Mouse (Mus musculus) natural killer cell, adult 2 months (primary cell): ENCODE data around the gene Cacna1a.

Experiments
- DNase-seq, 2 experiments: peaks; one replicate each; pipeline ENCODE4 v3.0.0; 2022; ENCODE audit warnings: low spot score in 2 of 2

The Cacna1a gene

DNA sequence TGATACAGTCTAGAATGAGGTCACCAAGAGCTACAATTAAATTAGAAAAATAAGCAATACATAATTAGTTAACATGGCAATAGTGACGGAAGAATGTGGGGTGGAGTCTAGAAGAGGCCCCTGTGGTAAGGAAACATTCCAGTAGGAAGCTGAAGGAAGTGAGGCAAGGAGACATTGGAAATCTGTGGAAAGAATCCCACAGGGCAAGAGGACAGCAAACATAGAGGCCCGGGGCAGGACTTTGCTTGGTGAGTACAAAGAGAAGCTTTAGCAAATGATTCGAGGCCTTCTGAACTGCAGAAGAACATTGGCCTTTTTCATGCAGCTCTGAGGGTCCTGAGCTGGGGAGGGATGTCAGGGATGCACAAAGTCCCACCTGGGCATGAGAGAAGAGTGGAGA lies at the start of gene Cacna1a:
Cacna1a (plus strand) TSS at position 166 of the 400 bp plus-strand sequence.
- DNase-seq, result no peak

DNA sequence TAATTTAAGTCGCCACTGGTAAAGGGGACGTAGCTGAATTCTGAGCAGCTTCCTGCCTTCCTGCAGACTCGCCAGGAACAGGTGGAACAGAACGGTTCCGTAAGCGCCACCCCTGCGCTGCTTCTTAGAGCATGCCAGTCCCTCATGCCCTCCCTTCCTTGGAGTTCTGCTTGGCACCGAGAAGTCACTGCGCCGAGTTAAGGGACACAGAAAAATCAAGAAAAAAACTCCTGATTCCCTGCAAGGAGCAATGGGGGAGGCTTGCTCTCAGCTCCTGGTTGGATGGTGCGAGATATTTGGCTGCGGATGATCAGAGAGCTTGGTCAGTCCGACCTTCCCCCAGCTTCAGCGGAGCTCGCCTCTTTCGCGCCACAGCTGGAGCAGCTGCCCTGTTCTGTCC lies 49.7 kb upstream of the Cacna1a start:
- DNase-seq, result no peak

DNA sequence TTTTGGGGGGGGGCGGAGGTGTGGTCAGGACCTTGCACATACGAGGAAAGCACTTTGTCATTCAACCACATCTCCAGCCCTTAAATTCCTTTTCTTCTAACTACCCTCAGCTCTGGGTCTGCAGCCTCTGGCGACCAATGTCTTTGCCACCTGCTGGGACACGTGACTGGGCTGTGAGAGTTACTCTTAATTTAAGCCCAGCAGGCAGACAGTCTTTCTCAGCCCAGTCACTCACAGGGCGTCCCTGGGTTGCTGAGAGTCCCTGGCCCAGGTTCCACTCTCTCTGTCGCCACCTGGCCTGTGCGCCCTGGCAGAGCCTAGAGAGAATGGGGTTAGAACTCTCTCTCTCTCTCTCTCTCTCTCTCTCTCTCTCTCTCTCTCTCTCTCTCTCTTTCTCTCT lies 48.9 kb upstream of the Cacna1a start:
- no peak for DNase-seq

DNA sequence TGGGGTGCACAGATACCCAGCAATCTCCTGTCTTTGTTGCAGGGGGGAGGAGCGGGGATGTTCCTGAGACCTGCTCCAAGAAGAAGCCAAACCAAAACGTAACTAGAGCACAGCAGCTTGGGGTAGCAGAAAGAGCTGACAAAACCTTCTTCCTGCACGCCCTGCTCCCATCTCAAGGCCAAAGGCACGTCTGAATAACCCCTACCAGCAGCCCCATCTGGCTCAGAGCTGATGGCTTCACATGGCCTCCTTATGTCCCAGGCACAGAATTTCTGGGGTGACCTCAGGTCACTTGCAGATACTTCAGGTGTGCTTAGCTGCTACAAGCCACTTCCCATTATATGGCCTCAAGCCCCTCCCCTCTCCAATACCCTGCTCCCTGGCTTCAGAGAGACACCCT lies 48.4 kb upstream of the Cacna1a start:
- no peak for DNase-seq

DNA sequence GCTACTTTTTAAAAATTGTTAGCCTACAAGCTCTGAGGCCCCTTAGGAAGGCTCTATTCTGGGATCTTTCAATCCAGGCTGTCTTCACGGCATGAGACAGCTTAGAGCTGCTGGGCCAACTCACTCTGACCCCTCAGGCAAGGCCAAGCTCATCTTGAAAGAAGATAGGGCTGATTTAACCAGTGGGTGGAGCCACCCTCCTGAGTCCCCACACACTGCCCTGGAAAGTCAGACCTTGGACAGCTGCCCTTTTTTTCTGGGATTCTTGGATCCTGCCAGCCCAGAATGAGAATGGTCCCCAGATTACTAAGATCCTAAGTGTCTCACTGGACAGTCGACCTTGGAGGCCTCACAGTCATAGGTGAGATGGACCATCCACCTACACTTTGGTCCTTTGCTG lies 47.6 kb upstream of the Cacna1a start:
- no peak for DNase-seq

DNA sequence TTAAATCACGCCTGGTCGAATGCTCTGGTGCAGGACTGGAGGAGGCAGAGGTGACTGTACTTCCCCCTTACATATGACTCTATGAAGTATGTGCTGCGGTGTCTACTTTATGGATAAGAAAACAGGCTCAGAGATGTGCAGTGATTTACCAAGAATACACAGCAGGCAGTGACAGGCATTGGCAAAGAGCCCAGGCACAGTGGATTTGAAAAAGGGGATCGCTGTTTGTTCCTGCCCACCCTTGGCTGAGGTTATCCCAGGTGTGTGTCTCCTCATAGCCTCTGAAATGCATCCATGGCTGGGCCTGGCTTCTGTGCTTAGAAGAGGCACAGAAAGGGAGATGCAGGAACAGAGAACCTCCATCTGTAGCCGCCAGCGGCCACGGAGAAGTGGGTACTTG lies 42.7 kb upstream of the Cacna1a start:
- no peak for DNase-seq

DNA sequence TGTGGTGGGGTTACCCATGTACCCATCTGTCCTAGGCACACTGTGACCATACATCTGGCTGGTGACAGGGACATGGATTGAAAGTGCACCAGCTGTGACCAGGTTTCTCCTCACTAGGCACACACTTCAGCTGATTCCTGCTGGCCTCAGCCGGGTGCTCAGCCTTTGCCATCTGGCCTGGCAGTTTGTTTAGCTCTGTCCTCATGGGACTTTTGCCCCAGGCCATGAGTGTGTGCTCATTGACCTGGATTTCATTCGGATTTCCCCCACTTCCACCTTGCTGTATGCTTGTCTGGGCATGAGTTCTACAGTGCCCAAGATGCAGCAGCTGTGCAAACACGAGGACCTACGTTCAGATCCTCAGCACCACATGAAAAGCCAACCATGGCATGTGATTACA lies 41.8 kb upstream of the Cacna1a start:
- no peak for DNase-seq

DNA sequence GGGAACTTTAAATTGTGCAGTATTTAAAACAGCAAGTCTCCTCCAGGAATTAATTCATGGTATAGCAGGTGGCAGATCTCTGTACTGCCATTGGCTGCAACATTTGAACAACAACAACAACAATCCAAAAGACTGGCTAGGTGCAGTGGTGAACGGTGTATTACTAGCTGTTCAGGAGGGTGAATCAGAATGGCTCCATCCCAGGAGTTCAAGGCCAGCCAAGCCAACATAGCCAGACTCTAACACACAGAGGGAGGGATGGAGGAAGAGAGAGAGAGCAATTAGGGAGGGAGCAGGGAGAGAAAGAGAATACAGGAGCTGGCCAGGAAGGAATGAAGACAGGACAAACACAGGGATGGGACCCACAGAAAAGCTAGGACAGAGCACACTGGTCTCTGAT lies 38.7 kb upstream of the Cacna1a start:
- no peak for DNase-seq

DNA sequence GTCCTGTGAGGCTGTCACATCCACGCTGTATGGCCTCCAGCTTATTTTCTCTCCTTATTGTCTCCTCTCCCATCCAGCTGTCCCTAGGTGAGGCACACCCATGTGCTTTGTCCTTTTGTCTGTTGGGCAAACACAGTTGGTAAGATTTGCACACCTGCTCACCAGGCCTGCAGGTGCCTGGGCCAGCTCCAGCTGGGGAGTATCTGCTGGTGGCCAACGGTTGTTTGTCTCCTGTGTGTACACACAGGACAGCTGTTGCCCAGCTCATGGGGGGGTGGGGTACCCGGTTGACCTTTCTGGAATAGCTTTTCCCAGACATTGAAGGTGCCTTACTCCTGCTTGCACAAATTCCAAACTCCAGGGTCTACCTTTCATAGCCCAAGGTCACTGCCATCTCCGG lies 37.3 kb upstream of the Cacna1a start:
- DNase-seq, result no peak

DNA sequence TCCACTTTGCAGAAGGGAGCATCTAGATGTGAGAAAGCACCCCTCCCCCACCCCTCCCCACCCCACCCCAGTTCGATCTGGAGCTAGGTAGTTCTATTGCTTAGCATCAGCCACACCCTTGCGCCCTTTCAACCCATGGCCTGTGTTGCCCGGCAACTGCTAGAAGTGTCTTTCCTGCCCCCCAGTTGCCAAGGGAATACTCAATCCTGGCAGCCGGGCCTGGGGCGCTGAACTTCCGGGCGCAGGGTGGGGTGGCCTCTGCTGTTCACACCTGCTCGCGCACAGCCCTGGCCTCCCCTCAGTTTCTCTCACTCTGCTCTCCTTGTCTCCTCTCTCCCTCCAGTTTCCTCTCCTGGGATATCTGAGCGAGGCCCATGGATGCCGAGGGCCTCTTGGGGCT lies 31.8 kb upstream of the Cacna1a start:
- DNase-seq, result no peak

DNA sequence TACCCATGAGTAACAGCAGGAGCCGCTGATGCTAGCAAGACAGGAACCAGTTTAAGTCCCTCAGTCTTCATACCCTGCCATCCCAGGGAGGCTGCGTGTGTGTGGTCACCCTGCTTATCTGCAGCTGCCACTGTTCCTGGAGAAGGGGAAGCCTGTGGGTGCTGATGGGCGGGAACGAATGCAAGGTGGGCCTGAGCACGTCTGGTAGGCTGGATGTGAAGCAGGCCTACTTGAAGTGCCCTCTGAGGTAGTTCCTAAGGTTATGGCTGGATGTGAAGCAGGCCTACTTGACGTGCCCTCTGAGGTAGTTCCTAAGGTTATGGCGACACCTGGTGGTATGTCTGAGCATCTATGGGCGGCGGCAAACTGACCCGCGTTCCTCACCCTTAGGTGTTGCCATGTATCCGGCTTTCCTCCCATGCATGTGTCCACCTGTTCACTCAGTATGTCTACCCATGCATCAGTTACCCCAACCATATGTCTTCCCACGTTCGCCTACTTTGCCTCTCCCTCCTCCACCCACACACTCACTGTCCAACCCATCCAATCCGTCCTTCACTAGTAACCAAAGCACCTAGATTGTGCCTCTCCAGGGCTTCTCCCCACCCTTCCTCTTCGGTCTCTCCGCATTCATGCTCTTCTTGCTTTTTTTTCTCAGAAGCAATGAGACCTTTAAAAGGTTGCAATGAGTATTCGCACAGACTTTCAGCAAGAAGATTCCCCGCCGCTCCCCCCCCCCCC lies 30.4 kb upstream of the Cacna1a start:
- peak; percentile 65 to 75 for DNase-seq

DNA sequence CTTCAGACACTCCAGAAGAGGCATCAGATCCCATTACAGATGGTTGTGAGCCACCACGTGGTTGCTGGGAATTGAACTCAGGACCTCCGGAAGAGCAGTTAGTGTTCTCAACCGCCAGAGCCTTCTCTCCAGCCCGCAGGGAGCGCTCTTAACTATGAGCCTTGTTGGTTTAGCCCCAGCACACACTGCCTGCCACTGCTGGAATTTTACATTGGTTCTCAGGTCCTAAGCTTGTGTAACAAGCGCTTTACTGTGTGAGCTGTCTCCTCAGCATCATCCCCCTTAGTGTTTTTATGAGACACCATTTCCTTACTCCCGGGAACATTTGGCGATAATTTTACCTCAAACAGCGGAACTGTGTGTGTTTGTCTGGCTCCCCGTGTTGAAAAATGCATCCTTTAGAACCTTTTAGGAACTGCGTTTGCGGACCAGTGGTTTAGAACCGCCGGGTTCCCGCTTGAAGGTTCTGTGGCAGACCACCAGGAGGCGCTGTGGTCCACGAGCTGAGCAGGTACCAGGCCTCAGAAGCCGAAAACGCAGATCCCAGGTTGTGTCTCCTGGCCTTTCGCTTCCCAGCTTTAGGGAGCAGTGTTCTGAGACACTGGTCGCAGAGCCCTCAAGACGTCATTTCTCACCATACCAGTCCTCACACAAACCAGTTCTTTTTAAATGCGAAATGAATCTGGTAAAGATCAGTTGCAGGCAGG lies 24.7 kb upstream of the Cacna1a start:
- DNase-seq, result peak; percentile 42 to 60

DNA sequence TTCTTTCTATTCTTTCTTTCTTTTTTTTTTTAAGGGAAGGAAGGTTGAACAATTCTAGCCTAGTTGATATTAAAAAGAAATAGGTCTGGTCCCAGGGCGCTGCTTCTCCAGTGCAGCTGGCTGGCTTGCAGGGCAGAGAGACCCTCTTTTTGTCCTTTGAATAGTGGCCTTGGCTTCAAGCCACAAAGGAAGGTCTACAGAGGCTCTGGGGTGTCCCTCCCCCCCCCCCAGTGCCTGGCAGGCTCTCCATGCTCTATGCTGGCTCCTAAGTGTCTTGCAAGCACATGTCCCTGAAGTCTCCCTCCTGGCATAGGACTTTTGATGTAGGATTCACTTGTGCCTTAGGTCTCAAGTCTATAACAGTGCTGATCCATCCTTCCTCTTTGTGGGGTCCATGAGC lies 23.0 kb upstream of the Cacna1a start:
- no peak for DNase-seq

DNA sequence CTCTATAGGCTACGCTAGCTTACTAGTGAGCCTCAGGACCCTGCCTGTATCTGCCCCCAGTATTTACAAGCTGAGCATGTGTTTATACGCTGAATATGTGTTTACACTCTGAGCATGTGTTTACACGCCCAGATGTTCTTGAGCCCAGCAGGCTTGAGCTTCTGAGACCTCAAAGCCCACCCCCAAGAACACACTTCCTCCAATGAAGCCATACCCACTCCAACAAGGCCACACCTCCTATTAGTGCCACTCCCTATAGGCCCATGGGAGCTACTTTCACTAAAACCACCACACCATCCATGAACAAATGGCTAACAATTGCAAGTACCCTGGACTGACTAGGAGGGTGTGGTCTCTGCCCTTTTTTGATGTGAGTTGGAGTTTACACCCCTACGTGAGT lies 17.3 kb upstream of the Cacna1a start:
- DNase-seq, result no peak

DNA sequence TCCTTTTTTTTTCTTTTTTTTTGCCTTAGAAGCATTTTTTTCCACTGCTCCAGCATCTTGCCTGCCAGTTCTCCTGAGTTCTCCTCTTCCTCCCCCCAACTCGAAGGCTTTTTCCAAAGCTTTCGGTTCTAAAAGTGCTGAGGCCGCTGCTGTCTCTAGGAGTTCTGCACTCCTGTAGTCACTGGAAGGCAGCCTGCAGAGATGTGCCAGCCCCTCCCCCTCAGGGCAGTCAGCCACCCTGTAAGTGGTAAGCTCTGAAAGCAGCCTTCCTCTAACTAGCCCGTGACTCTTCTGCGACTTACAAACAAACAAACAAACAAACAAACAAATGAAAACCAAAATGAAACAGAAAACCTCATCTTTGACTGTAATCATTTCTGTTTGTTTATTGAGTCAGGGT lies 13.2 kb upstream of the Cacna1a start:
- DNase-seq, result no peak

DNA sequence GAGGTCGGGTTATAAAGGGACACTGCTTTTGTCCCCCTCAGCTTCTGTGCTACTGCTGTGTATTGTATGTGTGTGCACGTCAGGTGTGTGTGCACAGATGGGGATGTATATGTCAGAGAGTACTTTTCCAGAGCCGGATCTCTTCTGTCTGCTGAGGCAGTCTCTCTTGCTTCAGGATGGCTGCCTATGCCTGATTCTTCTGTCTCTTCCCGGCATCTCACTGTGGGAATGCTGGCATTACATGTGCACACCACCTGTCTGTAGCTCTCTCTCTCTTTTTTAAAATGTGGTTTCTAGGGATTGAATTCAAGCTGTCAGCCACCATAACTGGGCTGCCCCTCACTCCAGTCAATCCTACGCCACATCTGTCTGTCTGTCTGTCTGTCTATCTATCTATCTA lies 12.4 kb upstream of the Cacna1a start:
- no peak for DNase-seq

DNA sequence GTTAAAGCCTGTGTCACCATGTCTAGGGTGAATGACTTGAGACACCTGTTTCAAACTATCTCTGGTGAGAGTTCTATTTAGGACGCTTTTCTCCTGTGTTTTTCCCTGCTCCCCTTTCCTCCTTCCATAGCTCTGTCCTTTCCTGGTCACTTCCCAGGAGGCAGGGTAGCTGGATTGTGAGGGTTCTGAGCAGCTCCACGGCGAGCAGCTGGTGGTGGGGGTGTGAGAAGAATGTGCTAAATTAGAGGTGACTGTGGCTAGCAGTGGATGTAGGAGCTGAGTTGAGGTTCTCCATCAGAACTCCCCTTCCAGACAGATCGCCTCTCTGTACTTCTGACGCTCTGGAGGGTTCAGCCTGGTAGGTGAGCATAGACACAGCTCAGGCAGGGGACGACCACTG lies 11.7 kb upstream of the Cacna1a start:
- no peak for DNase-seq

DNA sequence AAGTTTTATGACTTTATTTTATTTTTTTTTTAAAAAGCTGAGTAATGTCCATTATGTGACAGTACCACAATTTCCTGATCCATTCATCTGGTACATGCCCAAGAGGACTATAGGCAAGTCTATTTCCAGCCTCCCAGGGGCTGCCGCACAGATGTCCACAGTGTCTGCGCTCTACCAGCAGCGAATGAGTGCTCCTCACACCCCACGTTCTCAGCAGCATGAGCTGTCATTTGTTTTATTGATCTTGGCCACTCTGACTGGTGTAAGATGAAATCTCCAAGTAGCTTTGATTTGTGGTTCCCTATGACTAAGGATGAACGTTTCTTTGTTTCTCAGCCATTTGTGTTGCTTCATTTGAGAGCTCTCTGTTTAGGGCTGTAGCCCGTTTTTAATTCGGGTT lies 6.6 kb upstream of the Cacna1a start:
- DNase-seq, result no peak

DNA sequence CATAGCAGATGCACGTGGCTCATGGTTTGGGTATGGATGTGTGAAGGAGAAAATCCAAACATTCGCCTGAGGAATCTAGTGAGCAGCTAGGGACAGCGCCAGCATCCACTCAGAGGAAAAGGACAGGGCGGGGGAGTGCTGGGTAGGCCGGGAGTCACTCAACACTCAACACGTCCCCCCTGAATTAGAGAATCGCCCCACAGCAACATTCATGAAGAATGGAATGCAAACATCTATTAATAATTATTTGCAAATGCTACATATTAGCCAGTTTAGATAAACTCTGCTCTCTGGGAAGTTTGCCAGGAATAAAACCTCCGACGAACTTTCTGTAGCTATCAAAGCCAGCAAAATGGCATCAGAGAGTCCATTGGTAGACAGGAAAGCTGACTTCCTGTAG lies 533 bp downstream of the Cacna1a start:
- DNase-seq, result no peak

DNA sequence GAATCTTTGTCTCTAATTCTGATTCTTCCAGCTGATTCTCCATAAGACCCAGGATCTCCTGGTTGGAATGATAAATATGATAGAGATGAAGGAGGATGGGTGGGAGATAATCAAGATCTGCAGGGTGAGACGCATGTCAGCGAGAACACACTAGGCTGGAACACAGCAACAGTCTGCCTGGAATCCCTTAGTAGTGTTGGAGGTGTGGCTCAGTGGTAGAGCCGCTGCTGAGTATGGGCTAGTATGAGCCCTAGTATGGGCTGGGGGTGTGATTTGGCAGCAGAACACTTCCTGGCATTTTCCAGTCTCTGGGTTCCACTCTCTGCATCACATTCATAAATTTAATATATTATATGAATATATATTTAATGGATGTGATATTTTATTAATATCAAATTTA lies 933 bp downstream of the Cacna1a start:
- no peak for DNase-seq

DNA sequence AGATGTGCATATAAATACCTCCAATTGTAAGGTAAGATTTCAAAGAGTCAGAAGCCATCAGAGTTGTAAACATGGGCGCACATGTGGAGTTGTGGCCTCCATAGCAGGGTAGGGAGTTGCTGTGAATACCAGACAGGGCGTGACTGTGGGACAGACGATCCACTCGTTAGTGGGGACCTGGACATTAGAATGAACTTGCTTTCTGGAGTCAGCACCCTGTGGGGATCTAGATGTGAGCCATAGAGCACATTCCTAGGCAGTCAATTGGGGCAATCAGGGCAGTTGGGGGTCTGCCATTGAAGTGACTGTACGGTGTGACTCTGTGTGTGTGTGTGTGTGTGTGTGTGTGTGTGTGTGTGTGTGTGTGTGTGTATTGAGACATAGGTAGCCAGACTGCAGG lies 3.4 kb downstream of the Cacna1a start:
- no peak for DNase-seq

DNA sequence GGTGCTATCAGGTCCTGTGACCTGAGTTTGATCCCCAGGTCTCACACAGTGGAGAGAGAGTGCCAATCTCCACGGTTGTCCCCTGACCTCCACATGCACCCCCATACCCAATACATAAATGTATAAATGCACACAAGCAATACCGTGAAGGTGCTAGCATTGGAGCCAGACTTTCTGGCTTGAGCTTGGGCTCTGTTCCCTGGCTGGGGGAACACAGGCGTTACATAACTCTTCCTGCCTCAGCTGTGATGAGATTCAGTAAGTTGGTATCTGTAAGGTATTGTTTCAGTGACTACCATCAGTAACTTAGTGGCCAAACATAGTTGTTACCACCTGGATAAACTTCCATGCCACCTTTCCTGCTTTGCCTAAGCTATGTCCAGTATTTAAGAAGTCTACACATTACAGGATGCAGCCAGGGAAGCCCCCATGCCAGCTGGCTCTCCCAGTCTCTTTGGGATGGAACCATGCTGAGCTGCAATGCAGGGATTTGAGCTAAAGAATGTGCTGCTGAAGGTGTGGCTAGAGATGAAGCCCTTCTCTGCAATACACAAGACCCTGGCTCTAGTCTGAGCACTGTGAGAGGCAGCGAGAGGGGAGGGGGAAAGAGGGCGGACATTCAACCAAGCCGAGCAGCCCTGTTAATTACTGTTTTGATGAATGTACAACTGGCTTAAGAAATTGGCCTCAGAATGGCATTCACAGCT lies 7.7 kb downstream of the Cacna1a start:
- no peak for DNase-seq
